Mouse (Mus musculus): ENCODE data around the gene Taok3.

GRCm38 (mm10) chr5:117313909-117314308, 194.0 kb downstream of the Taok3 start:
- TF ChIP-seq POLR2AphosphoS2 (IDR thresholded peaks at IDR 0.05; ENCODE audit: insufficient read length, low read depth): no peak
- TF ChIP-seq POLR2A (IDR thresholded peaks at IDR 0.05; ENCODE audit: insufficient read length, low read depth): no peak
- no peak for TF ChIP-seq MAX (IDR thresholded peaks at IDR 0.05; ENCODE audit: low read depth)
- TF ChIP-seq USF1 (IDR thresholded peaks at IDR 0.05; ENCODE audit: low read depth): no peak
- no peak for TF ChIP-seq CEBPB (IDR thresholded peaks at IDR 0.05; ENCODE audit: insufficient read depth, poor library complexity, severe bottlenecking)
- no peak for TF ChIP-seq TCF3 (IDR thresholded peaks at IDR 0.05; ENCODE audit: insufficient read length, low read depth)
- no peak for TF ChIP-seq MYOG (IDR thresholded peaks at IDR 0.05; ENCODE audit: control insufficient read depth in 1 of 3, insufficient read depth in 1 of 3, insufficient read length in 2 of 3, low read depth in 2 of 3)
- no peak for TF ChIP-seq E2F4 (IDR thresholded peaks at IDR 0.05; ENCODE audit: insufficient read depth)
- no peak for TF ChIP-seq MYOD1 (IDR thresholded peaks at IDR 0.05; ENCODE audit: control insufficient read depth in 1 of 3, insufficient read length in 2 of 3, low read depth in 2 of 3)
- TF ChIP-seq REST (IDR thresholded peaks at IDR 0.05; ENCODE audit: insufficient read depth, insufficient read length): no peak
- no peak for TF ChIP-seq SRF (IDR thresholded peaks at IDR 0.05; ENCODE audit: control insufficient read depth, insufficient read length, low read depth)

All from myocyte (in vitro differentiated cells).